Mouse (Mus musculus) cerebellum, adult 11-12 months (tissue): ENCODE data around the gene Ccnh.
"Not testable (repeated sequence)": the region's sequence is repeated elsewhere in the genome, so short reads cannot be mapped to it uniquely, and the experiment has no call there.

Experiments
- DNase-seq: peaks from one replicate; pipeline ENCODE4 v3.0.0; 2022

The Ccnh gene

GRCm38 (mm10) chr13:85188903-85189643 is at the start of gene Ccnh:
TSS of gene Ccnh (plus strand) at chr13:85189408.
- peak; percentile 95 for DNase-seq

- DNase-seq = not testable (repeated sequence)
Observed at GRCm38 (mm10) chr13:85143361-85143760, 45.8 kb upstream of the Ccnh start.

GRCm38 (mm10) chr13:85146471-85146870 is 42.7 kb upstream of the Ccnh start:
- DNase-seq = no peak

- DNase-seq = no peak
Observed at GRCm38 (mm10) chr13:85154746-85155145, 34.5 kb upstream of the Ccnh start.

GRCm38 (mm10) chr13:85159971-85160370 is 29.2 kb upstream of the Ccnh start:
- no peak for DNase-seq

- DNase-seq = no peak
Observed at GRCm38 (mm10) chr13:85164512-85165124, 24.6 kb upstream of the Ccnh start.

- DNase-seq = no peak
Observed at GRCm38 (mm10) chr13:85189644-85190121, 475 bp downstream of the Ccnh start.

GRCm38 (mm10) chr13:85191253-85191652 is 2.0 kb downstream of the Ccnh start:
- no peak for DNase-seq

GRCm38 (mm10) chr13:85207493-85207892 is 18.3 kb downstream of the Ccnh start:
- no peak for DNase-seq

GRCm38 (mm10) chr13:85208656-85209055 is 19.4 kb downstream of the Ccnh start:
- DNase-seq = no peak

- no peak for DNase-seq
Observed at GRCm38 (mm10) chr13:85210353-85210752, 21.1 kb downstream of the Ccnh start.

GRCm38 (mm10) chr13:85218656-85219055 is 29.4 kb downstream of the Ccnh start:
- DNase-seq = no peak

GRCm38 (mm10) chr13:85238760-85239159 is 49.6 kb downstream of the Ccnh start:
- peak; percentile 12 for DNase-seq
